Mouse (Mus musculus): ENCODE results near the gene Iqgap1. TPM values are rescaled to one million over a fixed set of nuclear protein-coding genes. Genes with fewer than 3 reads are reported as not detected.
A peak's percentile ranks its signal among the peaks of the same experiment; 100 is the strongest.
"Not testable (repeated sequence)": the region's sequence is repeated elsewhere in the genome, so short reads cannot be mapped to it uniquely, and the experiment has no call there.

Gene Iqgap1
- polyA plus RNA-seq, 1 experiment from 2014 or later: 99.2 TPM

- ATAC-seq (ENCODE audit: insufficient read depth, low FRiP score): no peak
- no peaks in the 10 kb centered on the region for H3K9me3 ChIP-seq (replicated peaks; ENCODE audit: control insufficient read depth, low read length)
Measured at GRCm38 (mm10) chr7:80839755-80840154, 14.0 kb upstream of the Iqgap1 start.

GRCm38 (mm10) chr7:80838247-80838646 is 12.5 kb upstream of the Iqgap1 start:
- Histone ChIP-seq H3K4me2 (ENCODE audit: low read depth, low read length) (no peak overlapping the region), H3K36me3 (ENCODE audit: control insufficient read depth, insufficient read depth, low read length) (no peaks in the 10 kb centered on the region), H3K27me3 (ENCODE audit: control insufficient read depth, insufficient read depth, low read length) (no peaks in the 10 kb centered on the region), H3K9me3 (replicated peaks; ENCODE audit: control insufficient read depth, low read length) (no peaks in the 10 kb centered on the region), H3K4me1 (ENCODE audit: control insufficient read depth, insufficient read depth, low read length) (no peaks in the 10 kb centered on the region), H3K27ac (ENCODE audit: low read length) (no peak overlapping the region), H3K9ac (ENCODE audit: low read length) (no peak overlapping the region), H3K4me3 (replicated peaks; ENCODE audit: low read length) (no peak overlapping the region)
- ATAC-seq (ENCODE audit: insufficient read depth, low FRiP score): no peak
- 49% methylated on average over 7 of the region's 7 CpGs for WGBS

More at GRCm38 (mm10) chr7:80839755-80840154, 14.0 kb upstream of the Iqgap1 start:
- no peaks in the 10 kb centered on the region for H3K4me1 ChIP-seq (ENCODE audit: control insufficient read depth, insufficient read depth, low read length)
- H3K36me3 ChIP-seq (ENCODE audit: control insufficient read depth, insufficient read depth, low read length): no peaks in the 10 kb centered on the region
- no peak overlapping the region for H3K27ac ChIP-seq (ENCODE audit: low read length)
- H3K27me3 ChIP-seq (ENCODE audit: control insufficient read depth, insufficient read depth, low read length): no peaks in the 10 kb centered on the region
- no peak overlapping the region for H3K4me2 ChIP-seq (ENCODE audit: low read depth, low read length)
- no peak overlapping the region for H3K9ac ChIP-seq (ENCODE audit: low read length)
- no peak overlapping the region for H3K4me3 ChIP-seq (replicated peaks; ENCODE audit: low read length)

- Histone ChIP-seq H3K4me2 (ENCODE audit: low read depth, low read length) (no peak overlapping the region), H3K9ac (ENCODE audit: low read length) (no peak overlapping the region), H3K27ac (ENCODE audit: low read length) (no peak overlapping the region), H3K9me3 (replicated peaks; ENCODE audit: control insufficient read depth, low read length) (no peaks in the 10 kb centered on the region), H3K4me3 (replicated peaks; ENCODE audit: low read length) (no peak overlapping the region), H3K4me1 (ENCODE audit: control insufficient read depth, insufficient read depth, low read length) (no peaks in the 10 kb centered on the region), H3K36me3 (ENCODE audit: control insufficient read depth, insufficient read depth, low read length) (no peaks in the 10 kb centered on the region), H3K27me3 (ENCODE audit: control insufficient read depth, insufficient read depth, low read length) (no peaks in the 10 kb centered on the region)
- WGBS: 48% methylated on average over 9 of the region's 9 CpGs
- ATAC-seq (ENCODE audit: insufficient read depth, low FRiP score): no peak
Measured at GRCm38 (mm10) chr7:80837736-80838135, 12.0 kb upstream of the Iqgap1 start.

- H3K27ac ChIP-seq (ENCODE audit: low read length): no peak overlapping the region
- no peaks in the 10 kb centered on the region for H3K4me1 ChIP-seq (ENCODE audit: control insufficient read depth, insufficient read depth, low read length)
- H3K9me3 ChIP-seq (replicated peaks; ENCODE audit: control insufficient read depth, low read length): no peaks in the 10 kb centered on the region
- H3K27me3 ChIP-seq (ENCODE audit: control insufficient read depth, insufficient read depth, low read length): no peaks in the 10 kb centered on the region
- no peak overlapping the region for H3K4me2 ChIP-seq (ENCODE audit: low read depth, low read length)
- no peak overlapping the region for H3K4me3 ChIP-seq (replicated peaks; ENCODE audit: low read length)
- H3K36me3 ChIP-seq (ENCODE audit: control insufficient read depth, insufficient read depth, low read length): no peaks in the 10 kb centered on the region
- 63% methylated on average over 4 of the region's 4 CpGs for WGBS
- H3K9ac ChIP-seq (ENCODE audit: low read length): no peak overlapping the region
- no peak for ATAC-seq (ENCODE audit: insufficient read depth, low FRiP score)
Measured at GRCm38 (mm10) chr7:80835984-80836652, 10.3 kb upstream of the Iqgap1 start.

- H3K4me1 ChIP-seq (ENCODE audit: control insufficient read depth, insufficient read depth, low read length): no peaks in the 10 kb centered on the region
- ATAC-seq (ENCODE audit: insufficient read depth, low FRiP score): no peak
- H3K36me3 ChIP-seq (ENCODE audit: control insufficient read depth, insufficient read depth, low read length): no peaks in the 10 kb centered on the region
- H3K4me2 ChIP-seq (ENCODE audit: low read depth, low read length): no peak overlapping the region
- H3K27ac ChIP-seq (ENCODE audit: low read length): no peak overlapping the region
- H3K9me3 ChIP-seq (replicated peaks; ENCODE audit: control insufficient read depth, low read length): no peaks in the 10 kb centered on the region
- no peaks in the 10 kb centered on the region for H3K27me3 ChIP-seq (ENCODE audit: control insufficient read depth, insufficient read depth, low read length)
- H3K9ac ChIP-seq (ENCODE audit: low read length): no peak overlapping the region
- no peak overlapping the region for H3K4me3 ChIP-seq (replicated peaks; ENCODE audit: low read length)
- WGBS: 23% methylated on average over 11 of the region's 12 CpGs
Measured at GRCm38 (mm10) chr7:80833651-80834532, 8.1 kb upstream of the Iqgap1 start.

GRCm38 (mm10) chr7:80832996-80833650 is 7.3 kb upstream of the Iqgap1 start:
- ATAC-seq (ENCODE audit: insufficient read depth, low FRiP score): peak; percentile 74; the same call in 1 of the 2 replicates
- H3K9ac ChIP-seq (ENCODE audit: low read length); H3K27ac ChIP-seq (ENCODE audit: low read length); H3K9me3 ChIP-seq (replicated peaks; ENCODE audit: control insufficient read depth, low read length); H3K36me3 ChIP-seq (ENCODE audit: control insufficient read depth, insufficient read depth, low read length); H3K27me3 ChIP-seq (ENCODE audit: control insufficient read depth, insufficient read depth, low read length); H3K4me1 ChIP-seq (ENCODE audit: control insufficient read depth, insufficient read depth, low read length): not testable (repeated sequence)
- 0 out of 2 replicates have a peak overlapping the region, but pooled peaks have one; percentile 7 for H3K4me2 ChIP-seq (ENCODE audit: low read depth, low read length)
- 13% methylated on average over 14 of the region's 14 CpGs for WGBS
- H3K4me3 ChIP-seq (replicated peaks; ENCODE audit: low read length): 0 out of 2 replicates have a peak overlapping the region, but pooled peaks have one; percentile 12

GRCm38 (mm10) chr7:80832191-80832590 is 6.4 kb upstream of the Iqgap1 start:
- Histone ChIP-seq H3K9me3 (replicated peaks; ENCODE audit: control insufficient read depth, low read length) (no peaks in the 10 kb centered on the region), H3K4me3 (replicated peaks; ENCODE audit: low read length) (no peak overlapping the region), H3K4me2 (ENCODE audit: low read depth, low read length) (no peak overlapping the region), H3K27ac (ENCODE audit: low read length) (no peak overlapping the region), H3K27me3 (ENCODE audit: control insufficient read depth, insufficient read depth, low read length) (no peaks in the 10 kb centered on the region), H3K4me1 (ENCODE audit: control insufficient read depth, insufficient read depth, low read length) (no peaks in the 10 kb centered on the region), H3K9ac (ENCODE audit: low read length) (no peak overlapping the region), H3K36me3 (ENCODE audit: control insufficient read depth, insufficient read depth, low read length) (no peaks in the 10 kb centered on the region)
- WGBS: 38% methylated on average over 4 of the region's 4 CpGs
- no peak for ATAC-seq (ENCODE audit: insufficient read depth, low FRiP score)

GRCm38 (mm10) chr7:80830193-80830803 is 4.5 kb upstream of the Iqgap1 start:
- no peak overlapping the region for H3K9ac ChIP-seq (ENCODE audit: low read length)
- 77% methylated on average over 15 of the region's 15 CpGs for WGBS
- H3K27me3 ChIP-seq (ENCODE audit: control insufficient read depth, insufficient read depth, low read length): no peaks in the 10 kb centered on the region
- no peaks in the 10 kb centered on the region for H3K36me3 ChIP-seq (ENCODE audit: control insufficient read depth, insufficient read depth, low read length)
- H3K27ac ChIP-seq (ENCODE audit: low read length): no peak overlapping the region
- H3K4me1 ChIP-seq (ENCODE audit: control insufficient read depth, insufficient read depth, low read length): no peaks in the 10 kb centered on the region
- no peaks in the 10 kb centered on the region for H3K9me3 ChIP-seq (replicated peaks; ENCODE audit: control insufficient read depth, low read length)
- no peak overlapping the region for H3K4me3 ChIP-seq (replicated peaks; ENCODE audit: low read length)
- H3K4me2 ChIP-seq (ENCODE audit: low read depth, low read length): no peak overlapping the region
- ATAC-seq (ENCODE audit: insufficient read depth, low FRiP score): no peak
